In the genomic region with DNA sequence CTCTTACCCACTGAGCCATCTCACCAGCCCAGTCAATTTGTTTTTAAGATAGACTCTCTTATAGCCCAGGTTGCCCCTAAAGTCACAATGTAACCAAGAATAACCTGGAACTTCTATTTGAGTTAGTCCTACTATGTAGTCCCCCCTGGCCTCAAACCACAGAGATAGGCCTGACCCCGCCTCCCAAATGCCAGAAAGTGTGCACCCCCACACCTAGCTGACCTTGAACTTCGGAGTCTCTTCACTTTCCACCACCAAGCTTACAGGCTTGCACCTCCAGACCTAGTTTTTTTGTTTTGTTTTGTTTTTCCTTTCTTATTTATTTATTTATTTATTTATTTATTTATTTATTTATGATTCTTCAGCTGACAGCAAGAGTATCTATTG, we compare ENCODE assay signal across 9 mouse cellular contexts. TPM values are rescaled to one million over a fixed set of nuclear protein-coding genes. Genes with fewer than 3 reads are reported as not detected.
DNase-seq lines count a peak whose midpoint lies in the region; ATAC-seq and TF ChIP-seq lines count a peak whose summit lies in the region.
"Had no signal": no experiment of that assay in that cellular context is flagged by ENCODE, and none has a peak within 500 bp of the region (broad histone marks: within the 10 kb centered on the region; RNA-seq: fewer than 3 reads in every experiment).

No protein-coding gene starts in this region.

- H3K4me3 ChIP-seq in heart, embryonic 13.5 days = peak overlapping the region; percentile 48
- H3K4me3 ChIP-seq in cortical plate, adult 2 months (ENCODE audit: insufficient read depth, low read length) = peak overlapping the region; percentile 32
- peak overlapping the region; percentile 4; the same call in 1 of the 2 replicates for H3K4me3 ChIP-seq in hindbrain, postnatal 0 days (ENCODE audit: low read length)
- H3K4me3 ChIP-seq in midbrain, embryonic 14.5 days (replicated peaks; ENCODE audit: low read depth, low read length) = peak overlapping the region; percentile 24

- ATAC-seq in heart, embryonic 13.5 days (ENCODE audit: extremely low read depth, insufficient number of reproducible peaks, low FRiP score, low TSS enrichment) = no peak
- no peak for ATAC-seq in hindbrain, postnatal 0 days
- ATAC-seq in midbrain, embryonic 14.5 days (ENCODE audit: low FRiP score, low TSS enrichment) = no peak

- H3K4me2 ChIP-seq in heart, embryonic 13.5 days = peak overlapping the region; percentile 74
- peak overlapping the region; percentile 53 for H3K4me2 ChIP-seq in hindbrain, postnatal 0 days (ENCODE audit: low read depth, low read length)
- H3K4me2 ChIP-seq in midbrain, embryonic 14.5 days (ENCODE audit: low read length) = peak overlapping the region; percentile 49

- peak overlapping the region; percentile 87 for H3K27ac ChIP-seq in heart, embryonic 13.5 days (replicated peaks)
- no peak overlapping the region for H3K27ac ChIP-seq in cortical plate, adult 2 months (ENCODE audit: insufficient read depth, low read length)
- peak overlapping the region; percentile 88 for H3K27ac ChIP-seq in hindbrain, postnatal 0 days
- H3K27ac ChIP-seq in midbrain, embryonic 14.5 days (replicated peaks; ENCODE audit: low read depth, low read length) = no peak overlapping the region

- TF ChIP-seq CTCF in cortical plate, adult 2 months (IDR thresholded peaks at IDR 0.05; ENCODE audit: extremely low read depth, insufficient read depth, low read length) = no peak
- no peak for TF ChIP-seq CTCF in hindbrain, postnatal 0 days (IDR thresholded peaks at IDR 0.05; ENCODE audit: low read depth)

- H3K36me3 ChIP-seq in heart, embryonic 13.5 days = no peaks in the 10 kb centered on the region
- no peaks in the 10 kb centered on the region for H3K36me3 ChIP-seq in hindbrain, postnatal 0 days (ENCODE audit: insufficient read depth, low read length)
- H3K36me3 ChIP-seq in midbrain, embryonic 14.5 days (ENCODE audit: control insufficient read depth, insufficient read depth, low read length) = no peaks in the 10 kb centered on the region

- TF ChIP-seq POLR2A in cortical plate, adult 2 months (IDR thresholded peaks at IDR 0.05; ENCODE audit: extremely low read depth, insufficient read depth, low read length) = no peak

- DNase-seq in heart, adult 9 months (ENCODE audit: low spot score in 2 of 2) = no peak
- DNase-seq in hindbrain, postnatal 0 days (ENCODE audit: low spot score) = no peak
- DNase-seq in midbrain, embryonic 14.5 days = no peak
- no peak for DNase-seq in retina, embryonic 14.5 days (ENCODE audit: low spot score)
- no peak for DNase-seq in thymus, postnatal 4 days
- DNase-seq in left cerebral cortex, postnatal 14 days (ENCODE audit: low spot score in 2 of 2) = no peak

- H3K27me3 ChIP-seq in heart, embryonic 13.5 days (replicated peaks) = no peaks in the 10 kb centered on the region
- no peaks in the 10 kb centered on the region for H3K27me3 ChIP-seq in hindbrain, postnatal 0 days (ENCODE audit: insufficient read depth, low read length)
- no peaks in the 10 kb centered on the region for H3K27me3 ChIP-seq in midbrain, embryonic 14.5 days (ENCODE audit: control insufficient read depth, insufficient read depth, low read length)

- peak overlapping the region; percentile 70 for H3K9ac ChIP-seq in heart, embryonic 13.5 days
- no peak overlapping the region for H3K9ac ChIP-seq in hindbrain, postnatal 0 days (replicated peaks; ENCODE audit: low read length)
- H3K9ac ChIP-seq in midbrain, embryonic 14.5 days (replicated peaks; ENCODE audit: low read length) = no peak overlapping the region

- intact Hi-C loops in left cerebral cortex, postnatal 14 days (cut with DNase I) = no loop called here

- 67% methylated on average over 2 of the region's 2 CpGs for WGBS in heart, embryonic 13.5 days
- 72% methylated on average over 2 of the region's 2 CpGs for WGBS in hindbrain, postnatal 0 days
- WGBS in midbrain, embryonic 14.5 days = 79% methylated on average over 2 of the region's 2 CpGs

- peaks cover 7% of the 10 kb centered on the region for H3K4me1 ChIP-seq in heart, embryonic 13.5 days
- H3K4me1 ChIP-seq in cortical plate, adult 2 months (ENCODE audit: control insufficient read depth, insufficient read depth, low read length) = no peaks in the 10 kb centered on the region
- no peaks in the 10 kb centered on the region for H3K4me1 ChIP-seq in hindbrain, postnatal 0 days (ENCODE audit: insufficient read depth, low read length)
- peaks cover 6% of the 10 kb centered on the region; the same call in 1 of the 2 replicates for H3K4me1 ChIP-seq in midbrain, embryonic 14.5 days (ENCODE audit: control insufficient read depth, insufficient read depth, low read length)

- H3K9me3 ChIP-seq in heart, embryonic 13.5 days = no peaks in the 10 kb centered on the region
- H3K9me3 ChIP-seq in hindbrain, postnatal 0 days (ENCODE audit: low read length) = no peaks in the 10 kb centered on the region
- H3K9me3 ChIP-seq in midbrain, embryonic 14.5 days (ENCODE audit: control insufficient read depth, low read length) = no peaks in the 10 kb centered on the region

RNA-seq across cellular contexts. Expression of a gene that starts 27.8 kb away (rescaled TPM):
- 41.4 and 43.4 TPM in 2 replicates for polyA plus RNA-seq in heart, embryonic 13.5 days (2015; fragmentation: Nextera tagmentation; extraction: Ambion mirVana)
- polyA plus RNA-seq in cortical plate, adult 2 months (2012; rRNA removed) = 37.4 and 38.0 TPM in 2 replicates
- 59.3 and 78.2 TPM in 2 replicates for total RNA-seq in hindbrain, postnatal 0 days (2014; rRNA removed)
- 64.0 and 67.7 TPM in 2 replicates for polyA plus RNA-seq in hindbrain, postnatal 0 days (2015; fragmentation: Nextera tagmentation; extraction: Ambion mirVana)
- polyA plus RNA-seq in midbrain, embryonic 14.5 days (2014; fragmentation: Nextera tagmentation; extraction: Ambion mirVana) = 72.6 and 76.6 TPM in 2 replicates
- total RNA-seq in left cerebral cortex, postnatal 14 days (2021) = 100 to 1,000 TPM; 135 to 140 TPM

RNA-seq across cellular contexts. Expression of a gene that starts 29.3 kb away (rescaled TPM):
- 0.98 and 1.1 TPM in 2 replicates for polyA plus RNA-seq in heart, embryonic 13.5 days (2015; fragmentation: Nextera tagmentation; extraction: Ambion mirVana)
- polyA plus RNA-seq in cortical plate, adult 2 months (2012; rRNA removed) = 0.08 and 0.10 TPM in 2 replicates
- total RNA-seq in hindbrain, postnatal 0 days (2014; rRNA removed) = 0.84 and 2.5 TPM in 2 replicates
- polyA plus RNA-seq in hindbrain, postnatal 0 days (2015; fragmentation: Nextera tagmentation; extraction: Ambion mirVana) = 1.0 and 1.5 TPM in 2 replicates
- 0.38 and 0.99 TPM in 2 replicates for polyA plus RNA-seq in midbrain, embryonic 14.5 days (2014; fragmentation: Nextera tagmentation; extraction: Ambion mirVana)
- total RNA-seq in left cerebral cortex, postnatal 14 days (2021) = under 1 TPM; 0.11 to 0.25 TPM

RNA-seq across cellular contexts. Expression of a gene that starts 48.4 kb away (rescaled TPM):
- polyA plus RNA-seq in heart, embryonic 13.5 days (2015; fragmentation: Nextera tagmentation; extraction: Ambion mirVana) = not detected in 2 replicates
- not detected in 2 replicates for polyA plus RNA-seq in cortical plate, adult 2 months (2012; rRNA removed)
- total RNA-seq in hindbrain, postnatal 0 days (2014; rRNA removed) = not detected in 2 replicates
- polyA plus RNA-seq in hindbrain, postnatal 0 days (2015; fragmentation: Nextera tagmentation; extraction: Ambion mirVana) = not detected in 2 replicates
- polyA plus RNA-seq in midbrain, embryonic 14.5 days (2014; fragmentation: Nextera tagmentation; extraction: Ambion mirVana) = not detected in 2 replicates
- not detected for total RNA-seq in left cerebral cortex, postnatal 14 days (2021)
- total RNA-seq: left cerebral cortex, postnatal 10 days had no signal

Comparison
In these comparisons a context has a peak if more than half of its experiments do, and no peak if none do; other contexts are left out.
1. H3K27ac ChIP-seq: peak in heart, embryonic 13.5 days (single experiment) and hindbrain, postnatal 0 days (single experiment); none in cortical plate, adult 2 months (single experiment) and midbrain, embryonic 14.5 days (single experiment).
2. Peak in every context shown above with its lines, with median percentiles within 50 percentile points of each other: H3K4me2 ChIP-seq and H3K4me3 ChIP-seq.